Mouse (Mus musculus) G1E (cell line): ENCODE data around the gene Zfp781. TPM values are rescaled to one million over a fixed set of nuclear protein-coding genes. Genes with fewer than 3 reads are reported as not detected.
"Not testable (repeated sequence)": the region's sequence is repeated elsewhere in the genome, so short reads cannot be mapped to it uniquely, and the experiment has no call there.

Experiments used
- ATAC-seq: 2 replicates; pipeline ENCODE4 v1.8.0; 2016; ENCODE audit warnings: mild to moderate bottlenecking; ENCODE audit not compliant: insufficient number of reproducible peaks, poor library complexity, low FRiP score, severe bottlenecking; ENCODE audit errors: extremely low read depth
- DNase-seq: peaks from one replicate; pipeline ENCODE4 v3.0.0; 2012; ENCODE audit warnings: low spot score
- H3K27me3 ChIP-seq: 2 replicates; pipeline ENCODE4 v1.6.1; 2012; ENCODE audit warnings: mild to moderate bottlenecking, low read length, inconsistent platforms; ENCODE audit not compliant: insufficient read depth
- H3K36me3 ChIP-seq: replicated peaks from 2 replicates; pipeline ENCODE3; 2012; ENCODE audit warnings: mild to moderate bottlenecking, inconsistent platforms
- H3K4me1 ChIP-seq: 2 replicates; pipeline ENCODE4 v1.6.1; 2012; ENCODE audit warnings: low read depth, low read length, inconsistent platforms, mixed read lengths; ENCODE audit not compliant: insufficient read depth
- H3K4me3 ChIP-seq: 2 replicates; pipeline ENCODE4 v1.5.1; 2012; ENCODE audit warnings: low read depth, mild to moderate bottlenecking, inconsistent platforms, low read length, moderate library complexity, mixed read lengths
- H3K9me3 ChIP-seq: replicated peaks from 2 replicates; pipeline ENCODE4 v1.6.1; 2012; ENCODE audit warnings: inconsistent platforms
- polyA plus RNA-seq: library from polyadenylated mRNA; stranded (reverse); fragments of >175 nt; gene quantifications from 2 replicates; pipeline ENCODE4 v1.2.3, GENCODE M21; 2012
- total RNA-seq, 2 experiments: library from RNA; stranded (forward) in 1 of 2; stranded (reverse) in 1 of 2; fragments of 200-1000 nt in 1 of 2; fragments of >200 nt in 1 of 2; fragmentation: Nextera tagmentation in 1 of 2; gene quantifications; 2 replicates each; pipeline ENCODE4 v1.2.3; 2014 to 2017

Zfp781 gene
- 19.9 and 23.0 TPM in 2 replicates for total RNA-seq (2014; fragmentation: Nextera tagmentation)
- 6.7 and 7.2 TPM in 2 replicates for total RNA-seq (2017)
- polyA plus RNA-seq, result 0.35 and 0.39 TPM in 2 replicates

DNA sequence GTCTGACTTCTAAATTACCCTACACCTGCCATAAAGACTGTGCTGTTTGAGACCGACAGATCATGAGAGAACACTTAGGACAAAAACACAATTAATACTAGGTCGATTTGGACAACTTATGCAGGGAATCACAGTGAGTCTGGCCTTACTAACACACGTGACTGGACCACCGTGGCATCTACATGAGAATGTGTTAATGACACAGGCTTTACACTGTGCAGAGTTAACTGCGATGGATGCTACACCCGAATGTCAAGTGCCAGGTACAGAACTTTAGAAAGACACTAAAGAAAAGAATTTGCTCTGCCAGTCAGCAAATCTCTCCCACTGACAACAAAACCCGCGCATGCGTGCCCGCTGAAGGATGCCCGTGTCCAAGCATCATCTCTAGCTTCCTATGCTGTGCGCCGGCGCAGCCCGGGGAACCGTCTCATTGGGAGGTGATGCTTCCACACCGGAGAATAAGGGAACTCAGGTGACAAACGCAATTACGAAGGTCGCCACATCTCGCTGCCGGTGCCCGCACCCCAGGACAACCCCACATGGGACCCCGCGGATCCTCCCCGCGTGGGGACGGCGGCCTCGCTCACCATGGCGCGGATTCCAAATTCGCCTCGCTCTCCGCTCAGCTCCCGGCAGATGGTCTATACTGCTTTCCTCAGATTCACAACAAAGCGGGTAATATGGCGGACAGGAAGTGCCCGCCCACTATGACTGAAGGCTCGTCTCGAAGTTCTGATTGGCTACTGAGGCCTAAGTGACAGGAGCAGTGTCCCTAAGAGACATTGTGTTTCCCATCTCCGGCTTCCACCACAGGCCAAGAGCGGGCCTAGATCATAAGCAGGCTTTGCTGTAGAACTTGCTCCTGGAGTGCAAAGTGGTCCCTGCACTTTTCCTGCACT is at the start of gene Zfp781:
Zfp781 (minus strand) TSS at position 639 of the 902 bp plus-strand sequence.
- ATAC-seq, result peak; percentile 99

DNA sequence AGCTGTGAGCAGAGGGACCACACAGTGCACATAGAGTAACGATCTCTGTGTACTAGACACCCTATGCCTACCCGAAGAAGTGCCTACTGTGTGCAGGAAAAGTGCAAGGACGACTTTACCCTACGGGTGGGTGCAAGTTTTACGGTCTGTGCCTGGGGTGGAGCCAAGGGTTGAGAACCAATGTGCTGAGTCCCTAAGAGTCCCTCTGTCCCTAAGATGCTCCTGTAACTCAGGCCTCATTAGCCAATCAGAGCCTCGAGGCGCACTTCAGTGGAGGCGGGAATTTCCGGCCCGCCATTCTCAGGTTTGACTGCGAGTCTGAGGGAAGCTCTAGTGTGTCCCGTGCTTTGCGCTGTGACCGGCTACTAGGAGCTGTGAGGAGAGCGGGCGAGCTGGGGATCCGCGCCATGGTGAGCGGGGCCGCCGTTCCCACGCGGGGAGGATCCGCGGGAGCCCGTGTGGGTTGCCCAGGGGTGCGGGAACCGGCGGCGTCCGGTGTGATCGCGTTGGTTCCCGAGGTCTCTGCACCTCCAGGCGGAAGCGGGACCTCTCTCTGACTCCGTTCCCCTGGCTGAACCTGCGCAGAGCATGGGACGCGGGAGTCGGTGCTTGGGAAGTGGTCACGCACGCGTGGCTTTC is 48.2 kb upstream of the Zfp781 start:
- ATAC-seq, DNase-seq, H3K27me3 ChIP-seq, H3K4me3 ChIP-seq, H3K9me3 ChIP-seq, H3K4me1 ChIP-seq, H3K36me3 ChIP-seq: not testable (repeated sequence)

More for the DNA sequence above, at the start of gene Zfp781:
- not testable (repeated sequence) for H3K4me1 ChIP-seq, H3K4me3 ChIP-seq, H3K27me3 ChIP-seq, DNase-seq, H3K9me3 ChIP-seq, H3K36me3 ChIP-seq

- not testable (repeated sequence) for H3K9me3 ChIP-seq, DNase-seq, H3K27me3 ChIP-seq, ATAC-seq, H3K4me3 ChIP-seq, H3K4me1 ChIP-seq, H3K36me3 ChIP-seq
Observed at GRCm38 (mm10) chr10:81930744-81931118, 451 bp upstream of the Zfp781 start.

DNA sequence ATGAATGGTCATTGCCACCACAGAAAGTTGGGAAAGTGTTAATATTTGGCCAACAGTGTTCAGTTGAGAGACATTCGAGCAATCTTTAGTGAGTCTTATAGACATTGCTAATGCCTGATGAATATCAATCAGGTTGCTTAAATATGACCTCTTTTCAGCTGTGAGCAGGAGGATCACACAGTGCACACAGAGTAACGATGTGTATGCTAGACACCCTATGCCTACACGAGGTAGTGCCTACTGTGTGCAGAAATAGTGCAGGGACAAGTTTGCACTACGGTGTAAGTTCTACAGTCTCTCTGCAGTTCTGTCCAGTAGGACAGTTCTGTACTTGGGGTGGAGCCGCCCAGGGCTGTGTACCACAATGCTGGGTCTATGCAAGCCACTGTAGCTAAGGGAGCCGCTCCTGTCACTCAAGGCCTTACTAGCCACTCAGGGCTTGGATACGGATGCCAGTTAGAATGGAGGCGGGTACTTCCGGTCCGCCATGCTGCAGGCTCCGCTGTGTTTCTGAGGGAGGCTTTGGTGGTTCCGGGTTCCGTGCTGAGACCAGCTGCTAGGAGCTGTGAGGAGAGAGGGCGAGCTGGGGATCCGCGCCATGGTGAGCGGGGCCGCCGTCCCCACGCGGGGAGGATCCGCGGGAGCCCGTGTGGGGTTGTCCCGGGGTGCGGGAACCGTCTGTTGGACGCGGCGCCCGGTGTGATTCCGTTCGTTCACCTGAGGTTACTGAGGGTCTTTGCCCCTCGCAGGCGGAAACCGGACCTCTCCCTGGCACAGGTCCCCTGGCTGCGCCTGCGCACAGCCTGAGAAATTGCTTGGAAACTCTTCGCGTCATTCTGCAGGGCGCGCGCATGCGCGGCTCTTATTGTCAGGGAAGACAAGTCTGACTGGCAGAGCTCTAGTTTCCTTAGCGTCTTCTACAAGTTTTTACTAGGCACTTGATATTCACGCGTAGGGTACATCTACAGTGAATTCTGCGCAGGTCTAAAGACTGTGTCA is 66.6 kb downstream of the Zfp781 start, which contains the start of gene Gm32687:
Gm32687 (plus strand) TSS at position 526 of the 999 bp plus-strand sequence.
- not testable (repeated sequence) for DNase-seq, H3K4me3 ChIP-seq, H3K4me1 ChIP-seq, H3K9me3 ChIP-seq, H3K36me3 ChIP-seq, H3K27me3 ChIP-seq
- ATAC-seq, result peak; percentile 100

Other genes starting within 250 kb of the Zfp781 start
- 16.3 and 17.2 TPM in 2 replicates for gene Zfp433, start 225.7 kb downstream of the Zfp781 start, total RNA-seq (2014; fragmentation: Nextera tagmentation)
- 15.8 and 16.4 TPM in 2 replicates for gene Zfp433, start 225.7 kb downstream of the Zfp781 start, total RNA-seq (2017)
- 0.31 and 0.87 TPM in 2 replicates for gene Zfp433, start 225.7 kb downstream of the Zfp781 start, polyA plus RNA-seq
- gene Gm3055, start 159.3 kb downstream of the Zfp781 start, total RNA-seq (2014; fragmentation: Nextera tagmentation), result 4.8 and 11.8 TPM in 2 replicates
- gene Gm3055, start 159.3 kb downstream of the Zfp781 start, total RNA-seq (2017), result 5.5 and 7.1 TPM in 2 replicates
- gene Gm3055, start 159.3 kb downstream of the Zfp781 start, polyA plus RNA-seq, result not detected in 2 replicates
- 5.8 and 7.0 TPM in 2 replicates for gene Gm4767, start 118.3 kb downstream of the Zfp781 start, total RNA-seq (2014; fragmentation: Nextera tagmentation)
- gene Gm4767, start 118.3 kb downstream of the Zfp781 start, total RNA-seq (2017), result 1.5 and 2.0 TPM in 2 replicates
- not detected in 2 replicates for gene Gm4767, start 118.3 kb downstream of the Zfp781 start, polyA plus RNA-seq
- gene Gm32687, start 66.5 kb downstream of the Zfp781 start, total RNA-seq (2014; fragmentation: Nextera tagmentation), result not detected in 2 replicates
- gene Gm32687, start 66.5 kb downstream of the Zfp781 start, total RNA-seq (2017), result 0.11 TPM in 1 of 2 replicates, not detected in the other
- not detected in 2 replicates for gene Gm32687, start 66.5 kb downstream of the Zfp781 start, polyA plus RNA-seq
- gene Zfp873, start 117.6 kb upstream of the Zfp781 start, total RNA-seq (2014; fragmentation: Nextera tagmentation), result 10.7 and 10.9 TPM in 2 replicates
- 10.3 and 12.8 TPM in 2 replicates for gene Zfp873, start 117.6 kb upstream of the Zfp781 start, total RNA-seq (2017)
- gene Zfp873, start 117.6 kb upstream of the Zfp781 start, polyA plus RNA-seq, result 0.40 and 0.52 TPM in 2 replicates
- gene BC024063, start 152.9 kb upstream of the Zfp781 start, total RNA-seq (2014; fragmentation: Nextera tagmentation), result 17.8 and 18.6 TPM in 2 replicates
- 10.7 and 11.5 TPM in 2 replicates for gene BC024063, start 152.9 kb upstream of the Zfp781 start, total RNA-seq (2017)
- 0.14 and 0.20 TPM in 2 replicates for gene BC024063, start 152.9 kb upstream of the Zfp781 start, polyA plus RNA-seq
- gene AU041133, start 197.5 kb upstream of the Zfp781 start, total RNA-seq (2014; fragmentation: Nextera tagmentation), result 14.1 and 14.4 TPM in 2 replicates
- gene AU041133, start 197.5 kb upstream of the Zfp781 start, total RNA-seq (2017), result 11.6 and 12.2 TPM in 2 replicates
- gene AU041133, start 197.5 kb upstream of the Zfp781 start, polyA plus RNA-seq, result 0.09 and 0.18 TPM in 2 replicates